Mouse (Mus musculus) left cerebral cortex, adult 18-20 months (tissue): ENCODE results near the gene Hist1h4b. TPM values are rescaled to one million over a fixed set of nuclear protein-coding genes. Genes with fewer than 3 reads are reported as not detected.
A peak's percentile ranks its signal among the peaks of the same experiment; 100 is the strongest.

ENCODE experiments used
- DNase-seq, 2 experiments: peaks; one replicate each; pipeline ENCODE4 v3.0.0; 2021 to 2022; ENCODE audit warnings: low spot score in 2 of 2, mixed read lengths in 1 of 2
- microRNA-seq, 2 experiments: library from miRNA; unstranded; fragments of <30 nt; microRNA quantifications; one replicate each; pipeline ENCODE4 v1.2.0; 2021
- total RNA-seq, 2 experiments: library from RNA; stranded (reverse); gene quantifications; 2 replicates each; pipeline ENCODE4 v1.2.3; 2021

The Hist1h4b gene
- total RNA-seq, 2 experiments from 2014 or later, result 92.6 to 94.4 TPM

DNA sequence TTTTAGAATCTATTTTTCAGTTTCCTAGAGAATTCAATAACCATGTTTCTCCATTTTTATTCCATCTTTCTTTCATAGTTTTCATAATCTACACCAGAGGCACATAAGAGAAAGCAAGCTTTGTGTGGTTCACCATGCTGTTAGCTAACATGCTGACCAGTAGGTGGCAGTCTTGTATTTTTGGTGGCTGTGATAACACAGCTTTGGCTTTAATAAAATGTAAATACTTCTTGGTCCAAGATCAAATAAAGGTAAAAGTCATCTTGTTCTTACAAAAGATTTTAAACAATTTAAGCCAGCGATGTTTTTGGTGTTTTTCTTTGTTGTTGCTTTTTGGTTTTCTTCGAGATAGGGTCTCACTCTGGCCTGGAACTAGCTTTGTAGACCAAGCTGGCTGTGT, 35.7 kb downstream of the Hist1h4b start:
- peak; percentile 35 to 54 for DNase-seq

- DNase-seq, result no peak
These were observed 42.6 kb downstream of the Hist1h4b start for GRCm38 (mm10) chr13:23799405-23799804.

GRCm38 (mm10) chr13:23804532-23804931, 47.7 kb downstream of the Hist1h4b start:
- DNase-seq, result no peak

DNA sequence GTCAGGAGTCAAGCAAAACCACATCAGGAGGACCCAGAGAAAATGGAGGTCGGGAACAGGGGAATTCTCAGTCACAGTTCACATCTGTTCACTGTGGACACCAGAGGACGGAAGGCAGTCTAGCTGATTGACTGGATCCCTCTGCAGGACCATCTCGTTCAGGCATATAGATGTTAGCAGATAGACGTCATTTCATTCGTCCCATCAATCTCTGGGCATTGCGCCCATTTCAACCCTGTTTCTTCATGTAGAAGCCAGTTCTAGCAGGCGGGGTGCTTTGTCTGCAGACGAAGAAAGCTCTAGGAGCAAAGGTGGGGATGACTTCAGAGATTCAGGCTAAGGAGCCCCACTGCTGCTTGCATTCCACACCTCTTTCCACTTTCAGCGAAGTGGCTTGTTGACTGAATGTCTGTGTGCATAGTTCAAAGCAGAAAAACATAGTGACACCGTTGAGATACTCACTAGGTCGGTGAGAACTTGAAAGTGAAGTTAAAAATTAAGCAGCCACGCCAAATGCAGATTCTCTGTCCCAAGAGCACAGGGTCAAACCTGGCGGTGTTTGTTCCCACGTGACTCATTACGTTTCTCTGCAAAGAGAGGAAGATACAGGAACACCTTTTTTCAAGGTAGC, 49.7 kb downstream of the Hist1h4b start, which contains the start of gene Slc17a2:
Gene Slc17a2, plus strand, starts transcription at position 572 of the 631 bp plus-strand sequence.
- DNase-seq, result no peak

Small RNA genes within 50 kb of the gene (microRNA-seq; reads per million reads assigned to microRNA genes)
- gene Gm44314 (0 reads per million in 2 experiments), gene Gm44484 (0 reads per million in 2 experiments)

Other genes starting within 250 kb of the Hist1h4b start
- gene Hist1h4h, start 226.0 kb upstream of the Hist1h4b start, total RNA-seq, result 100 to 1,000 TPM; 329 to 333 TPM
- 1 to 10 TPM; 1.5 to 3.4 TPM for gene Hist1h2af, start 223.1 kb upstream of the Hist1h4b start, total RNA-seq
- 1 to 10 TPM; 3.1 to 3.5 TPM for gene Hist1h3g, start 221.6 kb upstream of the Hist1h4b start, total RNA-seq
- gene Hist1h2bh, start 213.6 kb upstream of the Hist1h4b start, total RNA-seq, result under 1 TPM; 0.54 to 0.67 TPM
- gene Hist1h3f, start 213.0 kb upstream of the Hist1h4b start, total RNA-seq, result 10 to 100 TPM; 16.3 to 17.0 TPM
- gene Hist1h4f, start 205.4 kb upstream of the Hist1h4b start, total RNA-seq, result 100 to 1,000 TPM; 168 to 177 TPM
- 1 to 10 TPM; 3.1 to 3.7 TPM for gene Hist1h1d, start 203.8 kb upstream of the Hist1h4b start, total RNA-seq
- gene Hist1h3e, start 194.6 kb upstream of the Hist1h4b start, total RNA-seq, result 10 to 100 TPM; 47.4 to 48.5 TPM
- gene Hist1h2ae, start 185.8 kb upstream of the Hist1h4b start, total RNA-seq, result 1 to 10 TPM; 4.3 to 7.1 TPM
- gene Hist1h2bg, start 185.6 kb upstream of the Hist1h4b start, total RNA-seq, result 10 to 100 TPM; 61.6 to 70.8 TPM
- 10 to 100 TPM; 14.7 to 26.1 TPM for gene Hist1h2bf, start 182.8 kb upstream of the Hist1h4b start, total RNA-seq
- gene Hist1h2ad, start 182.6 kb upstream of the Hist1h4b start, total RNA-seq, result 10 to 100 TPM in 1 of 2 experiments, 1 to 10 TPM in 1; 6.3 to 11.0 TPM
- gene Hist1h3d, start 181.2 kb upstream of the Hist1h4b start, total RNA-seq, result 10 to 100 TPM in 1 of 2 experiments, 1 to 10 TPM in 1; 9.3 to 10.4 TPM
- gene Hist1h4d, start 175.4 kb upstream of the Hist1h4b start, total RNA-seq, result 100 to 1,000 TPM; 166 to 191 TPM
- 1 to 10 TPM; 7.9 TPM for gene Hist1h2be, start 135.9 kb upstream of the Hist1h4b start, total RNA-seq
- gene Hist1h1e, start 134.5 kb upstream of the Hist1h4b start, total RNA-seq, result 10 to 100 TPM; 49.2 to 54.0 TPM
- 1 to 10 TPM; 2.4 to 2.5 TPM for gene Hist1h2ac, start 73.1 kb upstream of the Hist1h4b start, total RNA-seq
- gene Hist1h2bc, start 72.8 kb upstream of the Hist1h4b start, total RNA-seq, result 10 to 100 TPM; 29.7 to 32.4 TPM
- not detected for gene Hist1h1t, start 61.2 kb upstream of the Hist1h4b start, total RNA-seq
- gene Hist1h4c, start 58.6 kb upstream of the Hist1h4b start, total RNA-seq, result 100 to 1,000 TPM; 114 to 117 TPM
- 1 to 10 TPM; 3.4 to 3.9 TPM for gene Hfe, start 46.2 kb upstream of the Hist1h4b start, total RNA-seq
- gene Hist1h1c, start 18.2 kb upstream of the Hist1h4b start, total RNA-seq, result 10 to 100 TPM; 55.8 to 61.1 TPM
- not detected for gene Hist1h3c, start 11.4 kb upstream of the Hist1h4b start, total RNA-seq
- gene Hist1h2bb, start 10.3 kb upstream of the Hist1h4b start, total RNA-seq, result 10 to 100 TPM; 17.8 to 19.6 TPM
- 10 to 100 TPM; 17.2 to 22.5 TPM for gene Hist1h2ab, start 5.9 kb upstream of the Hist1h4b start, total RNA-seq
- 1 to 10 TPM; 4.3 to 9.9 TPM for gene Hist1h3b, start 4.7 kb upstream of the Hist1h4b start, total RNA-seq
- gene Hist1h4a, start 4.2 kb downstream of the Hist1h4b start, total RNA-seq, result 10 to 100 TPM; 64.4 to 74.0 TPM
- gene Hist1h3a, start 5.4 kb downstream of the Hist1h4b start, total RNA-seq, result 10 to 100 TPM; 42.3 to 45.0 TPM
- gene Hist1h1a, start 6.7 kb downstream of the Hist1h4b start, total RNA-seq, result 10 to 100 TPM; 24.9 to 25.2 TPM
- gene Trim38, start 12.9 kb downstream of the Hist1h4b start, total RNA-seq, result not detected
- not detected for gene Slc17a2, start 50.0 kb downstream of the Hist1h4b start, total RNA-seq
- gene Slc17a3, start 82.4 kb downstream of the Hist1h4b start, total RNA-seq, result not detected
- not detected for gene Slc17a1, start 110.7 kb downstream of the Hist1h4b start, total RNA-seq
- not detected for gene Slc17a4, start 158.0 kb downstream of the Hist1h4b start, total RNA-seq
- gene Hist1h2ba, start 177.1 kb downstream of the Hist1h4b start, total RNA-seq, result not detected
- gene Hist1h2aa, start 177.4 kb downstream of the Hist1h4b start, total RNA-seq, result not detected
- gene Scgn, start 234.2 kb downstream of the Hist1h4b start, total RNA-seq, result not detected